Mouse (Mus musculus) mesoderm, embryonic 11.5 days (tissue): Measurements from ENCODE around the gene Grap2.

Experiments used
- DNase-seq: peaks from one replicate; pipeline ENCODE4 v3.0.0-alpha.2; 2012; ENCODE audit warnings: low read depth, low spot score

The Grap2 gene

GRCm38 (mm10) chr15:80599843-80600242, 27.4 kb downstream of the Grap2 start:
- DNase-seq, result no peak

GRCm38 (mm10) chr15:80601456-80601855, 29.1 kb downstream of the Grap2 start:
- DNase-seq, result no peak

GRCm38 (mm10) chr15:80602487-80602886, 30.1 kb downstream of the Grap2 start:
- DNase-seq, result no peak

GRCm38 (mm10) chr15:80604026-80604425, 31.6 kb downstream of the Grap2 start:
- no peak for DNase-seq

- no peak for DNase-seq
Measured at GRCm38 (mm10) chr15:80607970-80608369, 35.6 kb downstream of the Grap2 start.

- no peak for DNase-seq
Measured at GRCm38 (mm10) chr15:80610335-80610734, 37.9 kb downstream of the Grap2 start.

- DNase-seq, result no peak
Measured at GRCm38 (mm10) chr15:80611478-80611877, 39.1 kb downstream of the Grap2 start.

- no peak for DNase-seq
Measured at GRCm38 (mm10) chr15:80613904-80614303, 41.5 kb downstream of the Grap2 start.

GRCm38 (mm10) chr15:80614500-80615289, 42.3 kb downstream of the Grap2 start:
- DNase-seq, result no peak

- no peak for DNase-seq
Measured at GRCm38 (mm10) chr15:80615290-80615570, 42.8 kb downstream of the Grap2 start.

- no peak for DNase-seq
Measured at GRCm38 (mm10) chr15:80615636-80616383, 43.4 kb downstream of the Grap2 start.

GRCm38 (mm10) chr15:80617839-80618238, 45.4 kb downstream of the Grap2 start:
- DNase-seq, result no peak

GRCm38 (mm10) chr15:80619166-80619565, 46.8 kb downstream of the Grap2 start:
- no peak for DNase-seq

GRCm38 (mm10) chr15:80619786-80620185, 47.4 kb downstream of the Grap2 start:
- no peak for DNase-seq

GRCm38 (mm10) chr15:80620371-80620770, 48.0 kb downstream of the Grap2 start:
- no peak for DNase-seq

- no peak for DNase-seq
Measured at GRCm38 (mm10) chr15:80623171-80623837, 50.9 kb downstream of the Grap2 start.

- no peak for DNase-seq
Measured at GRCm38 (mm10) chr15:80626472-80626871, 54.1 kb downstream of the Grap2 start.

GRCm38 (mm10) chr15:80630147-80630546, 57.8 kb downstream of the Grap2 start:
- no peak for DNase-seq

- DNase-seq, result no peak
Measured at GRCm38 (mm10) chr15:80630711-80631110, 58.3 kb downstream of the Grap2 start.

GRCm38 (mm10) chr15:80631311-80631710, 58.9 kb downstream of the Grap2 start:
- no peak for DNase-seq

GRCm38 (mm10) chr15:80632280-80632893, 60.0 kb downstream of the Grap2 start:
- DNase-seq, result no peak
